Mouse (Mus musculus): ENCODE data around the gene Zfp597. TPM values are rescaled to one million over a fixed set of nuclear protein-coding genes. Genes with fewer than 3 reads are reported as not detected.
A peak's percentile ranks its signal among the peaks of the same experiment; 100 is the strongest.
"Not testable (repeated sequence)": the region's sequence is repeated elsewhere in the genome, so short reads cannot be mapped to it uniquely, and the experiment has no call there.

Zfp597 gene
- total RNA-seq, 2 experiments from 2014 or later, result 6.3 to 6.6 TPM

DNA sequence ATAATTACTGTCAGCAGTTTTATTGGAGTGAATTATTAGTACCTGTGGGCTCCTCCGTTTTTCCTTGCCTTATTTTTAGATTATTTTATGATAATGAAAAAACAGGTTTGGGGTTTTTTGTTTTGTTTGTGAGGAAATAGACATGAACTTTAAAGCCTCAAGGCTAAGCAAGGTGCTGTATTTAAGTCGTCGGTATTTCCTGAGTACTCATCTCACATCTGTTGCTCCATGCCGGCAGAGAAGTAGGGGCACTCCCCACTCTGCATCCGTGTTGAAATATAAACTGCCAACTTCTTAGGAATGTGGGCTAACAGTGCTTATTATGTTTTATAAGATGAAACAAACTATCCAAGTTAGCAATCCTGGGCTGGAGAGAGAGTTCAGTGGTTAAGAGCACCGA, 11.7 kb upstream of the Zfp597 start:
- DNase-seq, result no peak
- peak overlapping the region; percentile 69; the same call in 1 of the 2 replicates for H3K27ac ChIP-seq
- no peak overlapping the region; the same call in 1 of the 2 replicates for H3K4me3 ChIP-seq
- no peak for TF ChIP-seq CTCF (IDR thresholded peaks at IDR 0.05)
- intact Hi-C loops (cut with DNase I), result no loop called here

DNA sequence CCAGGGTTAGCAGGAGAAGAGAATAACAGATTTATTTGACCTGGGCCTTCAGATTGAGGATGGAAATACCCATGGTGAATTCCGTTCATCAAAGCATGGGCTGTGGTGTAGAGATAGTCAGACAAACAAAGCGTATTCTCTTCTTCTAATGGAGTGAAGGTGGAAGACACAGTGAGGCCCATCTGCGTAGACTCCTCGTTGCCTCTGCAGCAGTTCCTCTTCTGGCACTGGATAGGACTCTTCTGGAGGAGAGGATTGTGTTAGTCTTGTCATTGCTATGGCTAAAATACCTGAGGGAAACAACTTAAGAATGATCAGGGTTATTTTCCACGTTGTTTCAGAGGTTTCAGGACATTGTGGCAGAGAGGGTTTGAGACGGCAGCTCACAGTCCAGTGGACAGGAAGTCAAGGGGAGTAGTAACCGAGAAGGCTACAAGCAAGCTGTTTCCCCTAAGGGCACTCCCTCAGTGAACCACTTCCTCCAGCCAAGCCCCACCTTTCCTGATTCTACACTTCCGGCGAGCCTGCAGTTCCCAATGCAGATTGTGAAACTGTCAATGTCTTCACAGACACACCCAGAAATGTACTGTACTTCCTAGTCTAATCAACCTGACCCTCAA, 10.9 kb upstream of the Zfp597 start:
- H3K27ac ChIP-seq, result peak overlapping the region; percentile 69

DNA sequence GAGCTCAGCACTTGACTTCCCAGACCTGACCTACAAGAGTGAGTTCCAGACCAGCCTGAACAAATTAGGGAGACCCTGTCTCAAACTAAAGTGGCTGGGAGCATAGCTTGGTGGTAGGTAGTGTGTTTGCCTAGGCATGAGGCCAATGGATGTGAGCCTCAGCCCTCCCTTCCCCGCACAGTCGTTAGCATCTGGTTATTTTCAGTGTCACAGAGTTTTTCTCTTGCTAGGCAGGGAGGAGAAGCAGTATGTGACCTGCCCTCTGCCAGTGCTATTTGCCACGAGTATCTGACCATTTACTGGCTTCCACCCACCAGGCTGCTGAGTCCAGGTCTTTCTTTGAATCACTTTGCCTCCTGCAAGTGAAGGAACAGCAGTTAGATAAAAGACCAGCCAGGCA, 9.4 kb upstream of the Zfp597 start:
- peak overlapping the region; percentile 69 for H3K27ac ChIP-seq
- intact Hi-C loops (cut with DNase I), result no loop called here

More for the DNA sequence above, 10.9 kb upstream of the Zfp597 start:
- H3K4me3 ChIP-seq, result peak overlapping the region; percentile 35
- intact Hi-C loops (cut with DNase I), result no loop called here
- no peak for TF ChIP-seq CTCF (IDR thresholded peaks at IDR 0.05)
- peak; percentile 48 for DNase-seq

DNA sequence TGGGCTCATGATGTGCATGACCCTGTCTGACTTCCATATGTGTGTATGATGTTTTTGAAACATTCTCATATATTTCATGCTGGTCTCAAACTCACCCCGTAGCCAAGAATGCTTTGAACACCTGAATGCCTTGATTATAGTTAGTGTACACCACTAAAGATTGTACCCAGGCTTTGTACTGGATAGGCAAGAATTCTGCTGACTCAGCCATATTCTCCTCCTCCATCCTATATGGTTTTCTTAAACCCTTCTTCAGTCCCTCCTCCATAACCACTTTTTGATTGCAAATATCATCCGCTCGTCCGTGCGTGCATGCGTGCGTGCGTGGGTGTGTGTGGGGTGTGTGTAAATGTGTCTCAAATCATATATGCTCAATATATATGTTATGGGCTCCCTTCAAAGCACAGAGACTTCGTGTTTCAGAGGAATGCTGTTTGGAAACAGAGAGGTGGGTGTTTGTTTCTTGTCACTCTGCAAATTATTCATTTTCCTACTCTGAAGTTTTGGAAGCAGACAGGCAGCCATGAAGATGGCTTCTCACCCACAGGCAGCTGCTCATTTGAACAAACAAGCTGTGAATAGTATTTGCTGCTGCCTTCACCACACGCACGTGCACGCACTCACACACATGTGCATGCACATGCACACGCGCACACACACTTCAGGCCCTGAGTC, 7.4 kb upstream of the Zfp597 start:
- TF ChIP-seq CTCF (IDR thresholded peaks at IDR 0.05), result no peak
- no peak for DNase-seq
- Histone ChIP-seq H3K27ac (no peak overlapping the region), H3K4me3 (no peak overlapping the region)
- intact Hi-C loops (cut with DNase I), result no loop called here

More for the DNA sequence above, 9.4 kb upstream of the Zfp597 start:
- H3K4me3 ChIP-seq, result no peak overlapping the region
- no peak for TF ChIP-seq CTCF (IDR thresholded peaks at IDR 0.05)
- DNase-seq, result no peak

DNA sequence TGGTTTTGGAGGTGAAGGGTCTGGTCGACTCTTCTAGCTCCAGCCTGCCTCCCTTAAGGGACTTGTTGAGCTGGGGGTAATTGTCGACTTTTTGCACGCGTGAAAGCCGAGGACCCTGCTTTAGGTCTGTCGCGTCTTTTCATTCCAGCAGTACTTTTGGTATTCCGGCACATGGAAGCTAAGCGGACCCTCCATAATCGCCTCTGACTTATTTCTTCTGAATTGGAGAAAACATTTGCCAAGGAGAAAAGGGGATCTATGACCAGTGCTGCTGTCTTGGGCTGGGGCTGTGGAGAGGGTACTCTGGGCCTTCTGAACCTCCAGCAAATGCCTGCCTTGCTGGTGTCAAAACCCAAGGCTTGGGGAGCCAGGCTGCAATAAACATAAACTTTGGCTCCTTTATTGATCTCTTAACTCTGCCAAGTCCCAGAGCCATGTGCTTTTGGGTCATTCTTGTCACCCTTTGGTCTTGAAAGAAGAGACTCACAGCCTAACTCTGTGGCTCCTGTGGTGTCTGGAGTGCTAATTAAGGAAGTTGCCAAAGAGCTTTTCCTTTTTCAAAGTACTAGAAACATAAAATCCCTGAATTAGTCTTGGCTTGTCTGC, 807 bp upstream of the Zfp597 start:
- TF ChIP-seq CTCF (IDR thresholded peaks at IDR 0.05), result no peak
- no peak for DNase-seq
- intact Hi-C loops (cut with DNase I), result loop anchor here (10.0 kb wide), 1 partner anchor 140 kb away; the partner anchor contains the start of gene Zfp263
- H3K27ac ChIP-seq, result peak overlapping the region; percentile 99
- peak overlapping the region; percentile 89 for H3K4me3 ChIP-seq

GRCm38 (mm10) chr16:3876346-3876745, 8.0 kb downstream of the Zfp597 start:
- DNase-seq, result no peak
- Histone ChIP-seq H3K4me3 (no peak overlapping the region), H3K27ac (peak overlapping the region; percentile 24; the same call in 1 of the 2 replicates)
- intact Hi-C loops (cut with DNase I), result no loop called here
- no peak for TF ChIP-seq CTCF (IDR thresholded peaks at IDR 0.05)

DNA sequence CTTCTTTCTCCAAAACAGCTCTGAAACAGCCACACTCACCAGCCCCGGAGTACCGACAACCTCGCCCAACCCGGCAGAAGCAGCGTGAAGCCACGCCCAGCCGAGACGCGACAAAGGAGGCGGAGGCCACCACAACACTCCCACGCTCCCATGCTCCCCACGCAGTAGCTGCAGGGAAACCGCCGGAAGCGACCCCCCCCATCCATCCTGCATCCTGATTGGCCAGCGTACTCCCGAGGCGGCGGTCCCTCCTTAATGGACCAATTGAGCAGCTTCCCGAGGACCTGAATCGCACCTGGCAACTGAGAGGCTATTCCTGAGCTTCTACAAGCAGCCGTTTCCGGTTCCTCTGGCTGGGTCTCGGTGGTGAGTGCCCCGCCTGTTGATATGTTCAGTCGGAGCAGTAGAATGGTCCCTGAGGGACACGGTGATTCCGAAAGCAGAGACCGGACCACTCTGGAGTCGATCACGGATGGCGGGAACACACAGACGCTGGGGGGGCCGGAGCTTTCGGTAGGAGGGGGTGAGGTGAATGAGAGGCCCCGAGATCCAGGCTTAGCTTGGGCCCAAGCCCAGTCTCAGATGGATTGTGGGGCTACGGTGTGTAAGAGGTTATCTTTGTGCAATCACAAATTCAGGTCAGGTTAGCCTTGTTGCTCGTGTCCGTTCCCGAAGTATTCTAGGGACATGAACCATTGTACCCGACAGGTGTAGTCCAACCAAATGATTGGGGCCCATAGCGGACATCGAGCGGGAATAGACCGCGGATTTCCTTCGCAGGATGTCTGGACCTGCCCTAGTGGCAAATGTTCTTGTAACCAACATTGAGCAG, 11.9 kb downstream of the Zfp597 start, which contains the start of gene Naa60:
TSS of gene Naa60 (plus strand) at position 160 of the 832 bp plus-strand sequence.
- TF ChIP-seq CTCF (IDR thresholded peaks at IDR 0.05), result no peak
- peak within 1 kb of the TSS; percentile 86 for H3K27ac ChIP-seq
- peak within 1 kb of the TSS; percentile 82 for H3K4me3 ChIP-seq
- intact Hi-C loops (cut with DNase I), result no loop called here
- DNase-seq, result peak; percentile 93

- no peak for DNase-seq
- no peak for TF ChIP-seq CTCF (IDR thresholded peaks at IDR 0.05)
- peak overlapping the region; percentile 86 for H3K27ac ChIP-seq
- intact Hi-C loops (cut with DNase I), result no loop called here
- peak overlapping the region; percentile 82 for H3K4me3 ChIP-seq
Observed at GRCm38 (mm10) chr16:3871815-3872214, 12.5 kb downstream of the Zfp597 start.

GRCm38 (mm10) chr16:3859254-3859653, 25.1 kb downstream of the Zfp597 start:
- TF ChIP-seq CTCF (IDR thresholded peaks at IDR 0.05), result no peak
- no peak overlapping the region for H3K27ac ChIP-seq
- H3K4me3 ChIP-seq, result no peak overlapping the region
- DNase-seq, result no peak
- intact Hi-C loops (cut with DNase I), result no loop called here

DNA sequence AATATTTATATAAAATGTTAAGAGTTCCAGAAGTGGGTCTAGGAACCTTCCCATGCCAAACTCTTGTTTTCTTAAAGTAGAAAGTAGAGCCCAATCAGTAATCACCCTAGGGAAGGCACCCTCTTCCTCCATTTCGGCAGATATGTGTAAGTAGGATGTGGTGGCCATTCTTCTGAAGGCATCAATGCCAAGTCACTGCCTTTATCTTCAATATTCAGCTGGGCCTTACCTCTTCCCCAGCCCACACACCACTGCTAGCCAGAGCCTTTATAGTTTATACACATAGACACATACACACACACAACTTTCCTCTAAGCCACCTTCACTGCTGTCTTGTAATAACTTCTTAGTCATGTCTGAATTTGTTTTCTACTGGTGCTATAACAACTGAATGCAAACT, 28.6 kb downstream of the Zfp597 start:
- intact Hi-C loops (cut with DNase I), result no loop called here
- no peak for DNase-seq
- TF ChIP-seq CTCF (IDR thresholded peaks at IDR 0.05), result no peak
- H3K27ac ChIP-seq, result no peak overlapping the region
- H3K4me3 ChIP-seq, result no peak overlapping the region

GRCm38 (mm10) chr16:3854437-3855182, 29.8 kb downstream of the Zfp597 start:
- Histone ChIP-seq H3K27ac (no peak overlapping the region), H3K4me3 (no peak overlapping the region)
- intact Hi-C loops (cut with DNase I), result no loop called here
- no peak for DNase-seq
- no peak for TF ChIP-seq CTCF (IDR thresholded peaks at IDR 0.05)

DNA sequence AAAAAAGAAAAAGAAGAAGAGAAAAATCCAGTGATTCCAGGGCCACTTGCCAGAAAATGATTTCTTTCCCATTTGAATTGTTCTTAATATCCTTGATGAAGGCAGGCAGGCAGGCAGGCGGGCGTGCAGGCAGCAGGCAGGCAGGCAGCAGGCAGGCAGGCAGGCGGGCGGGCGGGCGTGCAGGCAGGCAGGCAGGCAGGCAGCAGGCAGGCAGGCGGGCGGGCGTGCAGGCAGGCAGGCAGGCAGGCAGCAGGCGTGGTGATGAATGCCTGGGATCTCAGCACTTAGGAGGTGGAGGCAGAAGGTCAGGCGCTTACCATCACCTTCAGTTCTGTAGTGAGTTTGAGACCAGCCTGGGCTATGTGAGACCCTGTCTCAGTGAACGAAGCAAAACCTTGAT, 31.8 kb downstream of the Zfp597 start:
- H3K27ac ChIP-seq, result no peak overlapping the region
- no peak for TF ChIP-seq CTCF (IDR thresholded peaks at IDR 0.05)
- DNase-seq, result no peak
- H3K4me3 ChIP-seq, result no peak overlapping the region
- intact Hi-C loops (cut with DNase I), result no loop called here

GRCm38 (mm10) chr16:3851301-3851700, 33.1 kb downstream of the Zfp597 start:
- H3K27ac ChIP-seq; intact Hi-C loops (cut with DNase I); DNase-seq; H3K4me3 ChIP-seq: not testable (repeated sequence)
